Comparison of ENCODE assay signal across 8 mouse cellular contexts in genomic region chr17:6269876-6270831, GRCm38 (mm10). TPM values are rescaled to one million over a fixed set of nuclear protein-coding genes. Genes with fewer than 3 reads are reported as not detected.
A peak's percentile ranks its signal among the peaks of the same experiment; 100 is the strongest.
DNase-seq lines count a peak whose midpoint lies in the region; ATAC-seq and TF ChIP-seq lines count a peak whose summit lies in the region.
"Not testable (repeated sequence)": the region's sequence is repeated elsewhere in the genome, so short reads cannot be mapped to it uniquely, and the experiment has no call there.

No protein-coding gene starts in this region.

- not testable (repeated sequence) for H3K27me3 ChIP-seq in forebrain, embryonic 10.5 days (ENCODE audit: poor library complexity, severe bottlenecking); heart, embryonic 15.5 days; kidney, adult 2 months (replicated peaks; ENCODE audit: control insufficient read depth, insufficient read depth, low read length); liver, embryonic 11.5 days (replicated peaks; ENCODE audit: control insufficient read depth, insufficient read depth, low read length); midbrain, embryonic 14.5 days (ENCODE audit: control insufficient read depth, insufficient read depth, low read length); splenic B cell, adult 2 months (ENCODE audit: control insufficient read depth, insufficient read depth, low read length, poor library complexity, severe bottlenecking)

- DNase-seq in CD4-positive helper T cell, adult 2 months (ENCODE audit: low read depth, low spot score): peak; percentile 29
- peak; percentile 26 for DNase-seq in forebrain, embryonic 10.5 days (ENCODE audit: extremely low spot score, low spot score)
- peak; percentile 23 for DNase-seq in kidney, adult 2 months
- peak; percentile 37 for DNase-seq in liver, embryonic 11.5 days (ENCODE audit: low spot score)
- DNase-seq in midbrain, embryonic 14.5 days: peak; percentile 30
- peak; percentile 9 for DNase-seq in splenic B cell, adult 2 months (ENCODE audit: low read depth, low spot score)

- H3K4me2 ChIP-seq in heart, embryonic 15.5 days: peak overlapping the region; percentile 77
- peak overlapping the region; percentile 61 for H3K4me2 ChIP-seq in liver, embryonic 11.5 days
- H3K4me2 ChIP-seq in midbrain, embryonic 14.5 days (ENCODE audit: low read length): peak overlapping the region; percentile 59

- H3K9me3 ChIP-seq in forebrain, embryonic 10.5 days; heart, embryonic 15.5 days (replicated peaks); liver, embryonic 11.5 days (ENCODE audit: control insufficient read depth, low read length); midbrain, embryonic 14.5 days (ENCODE audit: control insufficient read depth, low read length): not testable (repeated sequence)

- peak overlapping the region; percentile 62 for H3K9ac ChIP-seq in heart, embryonic 15.5 days
- H3K9ac ChIP-seq in liver, embryonic 11.5 days (ENCODE audit: low read depth, low read length): not testable (repeated sequence)
- H3K9ac ChIP-seq in midbrain, embryonic 14.5 days (replicated peaks; ENCODE audit: low read length): peak overlapping the region; percentile 50; the same call in 1 of the 2 replicates

- H3K36me3 ChIP-seq in forebrain, embryonic 10.5 days (replicated peaks); heart, embryonic 15.5 days; kidney, adult 2 months (ENCODE audit: control insufficient read depth, insufficient read depth, low read length); liver, embryonic 11.5 days (ENCODE audit: control insufficient read depth, insufficient read depth, low read length); midbrain, embryonic 14.5 days (ENCODE audit: control insufficient read depth, insufficient read depth, low read length); splenic B cell, adult 2 months (ENCODE audit: control insufficient read depth, insufficient read depth, low read length, poor library complexity, severe bottlenecking): not testable (repeated sequence)

- WGBS in forebrain, embryonic 10.5 days: 2% methylated on average over 65 of the region's 84 CpGs
- under 1% methylated on average over 61 of the region's 84 CpGs for WGBS in heart, embryonic 15.5 days
- WGBS in kidney, adult 2 months: 1% methylated on average over 72 of the region's 84 CpGs
- WGBS in liver, embryonic 11.5 days: 2% methylated on average over 58 of the region's 84 CpGs
- whole genome bisulfite sequencing in midbrain, embryonic 14.5 days: 1% methylated on average over 61 of the region's 84 CpGs

- not testable (repeated sequence) for H3K27ac ChIP-seq in brown adipose tissue, adult 24 weeks (replicated peaks; ENCODE audit: low read depth, low read length); heart, embryonic 15.5 days; kidney, adult 2 months (ENCODE audit: insufficient read depth, low read depth, low read length); liver, embryonic 11.5 days (ENCODE audit: low read depth, low read length)
- H3K27ac ChIP-seq in forebrain, embryonic 10.5 days: peak overlapping the region; percentile 80
- 0 out of 2 replicates have a peak overlapping the region, but pooled peaks have one; percentile 37 for H3K27ac ChIP-seq in midbrain, embryonic 14.5 days (replicated peaks; ENCODE audit: low read depth, low read length)

- peak overlapping the region; percentile 57 for H3K4me3 ChIP-seq in brown adipose tissue, adult 24 weeks (ENCODE audit: insufficient read depth, low read depth, low read length)
- H3K4me3 ChIP-seq in forebrain, embryonic 10.5 days: peak overlapping the region; percentile 55
- peak overlapping the region; percentile 60 for H3K4me3 ChIP-seq in heart, embryonic 15.5 days
- H3K4me3 ChIP-seq in kidney, adult 2 months (ENCODE audit: insufficient read depth, low read depth, low read length): peak overlapping the region; percentile 64
- H3K4me3 ChIP-seq in liver, embryonic 11.5 days (ENCODE audit: low read depth, low read length): peak overlapping the region; percentile 56
- H3K4me3 ChIP-seq in midbrain, embryonic 14.5 days (replicated peaks; ENCODE audit: low read depth, low read length): peak overlapping the region; percentile 43

- TF ChIP-seq CTCF in kidney, adult 2 months (conservative IDR thresholded peaks at IDR 0.05; ENCODE audit: insufficient read depth, insufficient read length, low read depth, low read length): not testable (repeated sequence)

- ATAC-seq in heart, embryonic 15.5 days (replicated peaks; ENCODE audit: insufficient number of reproducible peaks, insufficient read depth, low FRiP score, low read depth): peak; percentile 90
- ATAC-seq in liver, embryonic 11.5 days (replicated peaks; ENCODE audit: low FRiP score): peak; percentile 71
- peak; percentile 84 for ATAC-seq in midbrain, embryonic 14.5 days (ENCODE audit: low FRiP score, low TSS enrichment)

- not testable (repeated sequence) for H3K4me1 ChIP-seq in brown adipose tissue, adult 24 weeks (ENCODE audit: control insufficient read depth, insufficient read depth, insufficient read length, low read length); forebrain, embryonic 10.5 days; heart, embryonic 15.5 days (replicated peaks); kidney, adult 2 months (ENCODE audit: control insufficient read depth, insufficient read depth, low read length); liver, embryonic 11.5 days (replicated peaks; ENCODE audit: control insufficient read depth, insufficient read depth, low read length); midbrain, embryonic 14.5 days (ENCODE audit: control insufficient read depth, insufficient read depth, low read length)

- TF ChIP-seq POLR2A in kidney, adult 2 months (IDR thresholded peaks at IDR 0.05; ENCODE audit: low read depth, low read length): not testable (repeated sequence)

RNA-seq across cellular contexts. Expression of gene Tmem181a, which starts 13.5 kb away (rescaled TPM):
- 4.2 and 4.6 TPM in 2 replicates for polyA plus RNA-seq in brown adipose tissue, adult 24 weeks (2012; ENCODE audit: insufficient read depth, insufficient read length, missing spikeins)
- 22.7 and 23.3 TPM in 2 replicates for polyA plus RNA-seq in forebrain, embryonic 10.5 days (2016; fragmentation: Nextera tagmentation; extraction: Ambion mirVana)
- polyA plus RNA-seq in heart, embryonic 15.5 days (2015; fragmentation: Nextera tagmentation; extraction: Ambion mirVana): 13.1 and 15.6 TPM in 2 replicates
- polyA plus RNA-seq in kidney, adult 2 months (2012; rRNA removed): 6.6 and 6.7 TPM in 2 replicates
- 10.8 and 11.9 TPM in 2 replicates for polyA plus RNA-seq in liver, embryonic 11.5 days (2014; fragmentation: Nextera tagmentation; extraction: Ambion mirVana)
- polyA plus RNA-seq in midbrain, embryonic 14.5 days (2014; fragmentation: Nextera tagmentation; extraction: Ambion mirVana): 39.1 and 47.6 TPM in 2 replicates

RNA-seq across cellular contexts. Expression of gene Dynlt1a, which starts 47.1 kb away (rescaled TPM):
- 2.0 TPM in 1 of 2 replicates, not detected in the other for polyA plus RNA-seq in brown adipose tissue, adult 24 weeks (2012; ENCODE audit: insufficient read depth, insufficient read length, missing spikeins)
- 22.2 and 25.9 TPM in 2 replicates for polyA plus RNA-seq in forebrain, embryonic 10.5 days (2016; fragmentation: Nextera tagmentation; extraction: Ambion mirVana)
- 10.4 and 11.3 TPM in 2 replicates for polyA plus RNA-seq in heart, embryonic 15.5 days (2015; fragmentation: Nextera tagmentation; extraction: Ambion mirVana)
- 3.8 and 4.3 TPM in 2 replicates for polyA plus RNA-seq in kidney, adult 2 months (2012; rRNA removed)
- polyA plus RNA-seq in liver, embryonic 11.5 days (2014; fragmentation: Nextera tagmentation; extraction: Ambion mirVana): 10.3 and 13.3 TPM in 2 replicates
- 52.6 and 52.9 TPM in 2 replicates for polyA plus RNA-seq in midbrain, embryonic 14.5 days (2014; fragmentation: Nextera tagmentation; extraction: Ambion mirVana)
